Mouse (Mus musculus) retina, postnatal 7 days (tissue): Measurements from ENCODE around the gene Uqcc1.
"Not testable (repeated sequence)": the region's sequence is repeated elsewhere in the genome, so short reads cannot be mapped to it uniquely, and the experiment has no call there.

Source experiments
- DNase-seq: peaks from one replicate; pipeline ENCODE4 v3.0.0-alpha.2; 2012; ENCODE audit warnings: low read depth, low spot score

Gene Uqcc1

GRCm38 (mm10) chr2:155861581-155861980, 68.5 kb downstream of the Uqcc1 start:
- no peak for DNase-seq

DNA sequence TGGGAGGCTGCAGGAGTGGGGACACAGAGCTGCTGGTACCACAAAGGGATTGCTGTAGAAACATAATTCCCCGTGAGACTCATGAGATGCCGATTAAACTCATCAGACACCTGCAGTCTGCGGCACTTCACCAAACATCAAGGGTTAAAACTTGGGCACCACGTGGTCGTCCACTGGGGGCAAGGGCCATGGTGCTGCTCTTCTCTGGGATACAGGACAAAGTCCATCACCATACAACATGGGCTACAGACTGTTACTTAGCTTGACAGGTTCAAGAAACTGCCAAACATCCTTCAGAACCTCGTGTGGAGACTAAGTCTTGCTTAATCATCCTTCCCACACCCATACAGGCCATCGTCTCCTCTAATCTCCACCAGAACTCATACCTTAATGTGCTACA, 70.0 kb downstream of the Uqcc1 start:
- DNase-seq, result no peak

- DNase-seq, result no peak
These were observed 77.6 kb downstream of the Uqcc1 start for GRCm38 (mm10) chr2:155852536-155852935.

DNA sequence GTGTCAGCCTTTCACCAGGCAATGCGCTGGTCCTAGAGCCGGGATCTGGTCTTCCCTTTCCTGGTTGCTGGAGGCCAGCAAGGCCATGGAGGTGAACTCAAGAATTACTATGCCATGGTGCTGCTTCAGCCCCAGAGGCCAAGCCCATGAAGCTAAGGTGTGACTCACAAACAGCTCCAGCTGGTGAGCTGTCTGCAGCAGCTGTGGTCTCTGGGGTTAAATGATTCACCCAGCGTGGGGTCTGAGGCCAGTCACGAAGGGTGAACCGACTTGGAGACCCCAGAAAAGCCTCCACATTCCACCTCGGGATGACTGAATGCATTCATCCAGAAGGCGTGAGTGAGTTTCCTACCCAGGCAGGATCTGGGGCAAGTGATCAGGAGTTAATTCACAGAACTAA, 80.0 kb downstream of the Uqcc1 start:
- DNase-seq, result no peak

DNA sequence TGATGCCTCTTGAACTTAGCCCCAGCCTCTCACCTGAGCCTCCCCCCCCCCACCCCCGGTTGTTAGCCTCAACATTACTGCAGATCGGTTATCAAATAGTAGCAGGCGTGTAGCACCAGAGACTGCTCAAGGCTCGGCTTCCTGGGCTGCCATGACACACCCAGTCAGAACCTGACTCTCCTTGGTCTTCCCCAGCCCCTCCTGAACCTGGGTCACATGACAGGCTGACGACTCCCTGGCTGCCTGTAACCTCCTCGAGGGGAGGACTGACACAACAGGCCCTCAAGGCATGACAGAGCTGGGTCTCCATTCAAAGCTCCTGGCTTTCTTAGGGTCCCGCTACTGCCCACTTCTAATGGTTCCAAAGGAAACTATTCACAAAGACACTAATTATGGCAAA, 80.6 kb downstream of the Uqcc1 start:
- DNase-seq, result no peak

DNA sequence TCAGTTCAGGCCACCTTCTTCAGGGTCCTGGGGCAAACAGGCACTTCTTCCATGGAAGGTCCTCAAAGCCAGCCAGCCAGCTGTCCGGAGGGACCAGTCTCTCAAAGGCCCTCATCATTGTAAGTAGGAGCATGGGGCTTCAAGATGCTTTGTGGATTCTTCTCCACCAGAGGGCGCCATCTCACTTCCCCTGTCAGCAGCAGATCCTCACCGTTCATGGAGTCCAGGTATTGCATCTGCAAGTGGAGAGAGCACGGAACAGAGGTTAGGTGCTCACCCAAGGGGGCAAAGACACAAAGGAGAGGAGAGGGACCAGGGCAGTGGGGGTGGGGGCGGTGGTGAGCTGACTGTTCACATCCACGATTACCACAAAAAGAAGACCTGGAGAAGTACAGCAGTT, 81.8 kb downstream of the Uqcc1 start:
- DNase-seq, result peak; percentile 77

DNA sequence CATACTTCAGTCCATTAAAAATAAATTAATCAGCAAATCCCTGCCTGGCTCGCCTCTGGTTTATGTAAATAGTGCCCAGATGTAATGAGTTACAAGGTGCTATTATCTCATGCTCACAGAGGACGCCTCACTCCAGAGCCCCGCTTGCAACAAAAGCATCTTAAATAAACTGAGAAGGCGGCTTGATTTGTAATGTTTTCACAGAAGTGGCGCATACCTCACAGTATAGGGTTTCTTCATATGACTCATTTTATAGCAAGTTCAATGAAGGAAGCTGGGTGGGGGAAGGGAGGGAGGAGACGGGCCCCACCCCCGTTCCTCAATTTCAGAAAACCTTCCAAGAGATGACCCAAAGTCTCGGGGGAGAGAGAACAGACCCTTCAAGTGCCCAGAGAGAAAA, 83.2 kb downstream of the Uqcc1 start:
- no peak for DNase-seq

- DNase-seq, result no peak
These were observed 91.1 kb downstream of the Uqcc1 start for GRCm38 (mm10) chr2:155838961-155839360.

DNA sequence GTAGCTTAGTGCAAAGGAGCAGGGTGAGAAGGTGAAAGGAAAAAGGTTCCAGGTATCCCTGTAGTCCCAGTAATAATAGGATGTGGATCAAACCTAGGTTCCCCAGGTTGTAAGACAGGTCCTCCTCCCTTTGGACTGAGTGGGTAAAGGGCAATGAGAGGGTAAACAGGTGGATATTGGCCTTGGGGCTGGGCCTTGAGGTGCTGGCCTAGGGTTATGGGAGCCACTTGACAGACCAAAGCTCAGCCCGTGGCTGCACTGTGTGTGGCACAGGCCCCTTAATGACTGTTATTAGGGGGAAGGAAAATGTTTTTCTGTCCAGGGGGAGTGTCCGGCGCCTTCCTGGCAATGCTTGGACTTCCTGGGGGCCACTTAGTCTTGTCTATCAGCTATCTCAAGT, 92.1 kb downstream of the Uqcc1 start:
- DNase-seq, result no peak

GRCm38 (mm10) chr2:155834732-155835131, 95.4 kb downstream of the Uqcc1 start, which contains the start of gene Fam83c:
Fam83c (minus strand) TSS chr2:155834854.
- DNase-seq, result no peak

GRCm38 (mm10) chr2:155832087-155832486, 98.0 kb downstream of the Uqcc1 start:
- DNase-seq, result not testable (repeated sequence)

DNA sequence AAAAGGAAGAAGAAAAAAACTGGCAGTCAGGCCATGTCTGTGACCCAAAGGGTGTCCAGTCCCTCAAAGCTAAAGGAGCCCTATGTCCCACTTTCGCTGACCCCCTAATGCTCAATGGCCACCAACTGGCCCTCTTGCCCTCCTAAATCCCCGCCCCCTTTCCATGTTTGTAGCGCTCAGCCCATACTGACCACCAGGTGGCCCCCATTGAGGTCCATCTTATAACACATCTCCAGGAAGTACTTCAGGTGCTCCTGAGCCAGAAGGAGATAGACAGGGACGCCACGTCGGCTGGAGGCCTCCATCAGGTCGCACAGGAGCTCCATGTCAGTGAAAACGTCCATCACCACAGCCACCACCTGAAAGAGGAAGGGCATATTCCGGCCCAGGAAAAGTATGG, 98.8 kb downstream of the Uqcc1 start:
- DNase-seq, result no peak

- no peak for DNase-seq
These were observed 99.3 kb downstream of the Uqcc1 start for GRCm38 (mm10) chr2:155830841-155831240.

DNA sequence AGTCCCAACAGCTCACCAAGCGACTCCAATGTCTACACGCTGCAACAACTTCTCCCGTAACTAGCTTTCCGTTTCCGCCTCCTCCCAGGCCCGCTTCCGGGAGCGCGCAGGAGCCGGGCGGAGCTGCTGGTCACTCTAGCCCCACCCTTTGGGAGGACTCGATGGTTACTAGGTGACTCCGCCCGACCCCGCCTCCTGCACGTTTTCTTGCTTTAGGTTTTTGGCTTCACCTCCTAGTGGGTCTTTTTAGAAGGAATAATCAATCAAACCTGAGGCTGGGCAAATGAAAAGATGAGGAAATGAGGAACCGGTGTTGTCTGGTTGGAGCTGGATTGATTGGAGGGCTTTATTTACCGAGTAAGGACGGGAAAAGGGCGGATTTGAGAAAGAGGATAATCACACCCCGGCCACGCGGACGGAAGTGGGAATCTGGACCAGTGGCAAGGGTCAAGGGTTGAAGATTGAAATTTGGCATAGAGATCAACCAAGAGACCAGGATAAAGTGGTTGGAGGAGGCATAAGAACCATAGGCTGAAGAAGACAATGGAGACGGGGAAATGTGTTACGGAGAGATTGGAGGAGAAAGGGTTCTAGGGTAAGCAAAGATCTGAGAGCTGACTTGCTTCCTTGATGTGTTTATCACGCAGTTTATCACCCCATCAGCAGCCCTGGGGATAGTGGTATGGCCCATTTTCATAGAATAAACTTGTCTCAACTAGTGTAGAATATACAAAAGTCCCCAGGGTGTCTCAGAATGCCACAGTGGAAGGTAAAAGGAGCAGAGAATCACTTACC, 103.3 kb downstream of the Uqcc1 start, which contains the start of gene Eif6:
Gene Eif6 (minus strand): TSS at position 296 of the 795 bp plus-strand sequence.
- peak; percentile 74 for DNase-seq

DNA sequence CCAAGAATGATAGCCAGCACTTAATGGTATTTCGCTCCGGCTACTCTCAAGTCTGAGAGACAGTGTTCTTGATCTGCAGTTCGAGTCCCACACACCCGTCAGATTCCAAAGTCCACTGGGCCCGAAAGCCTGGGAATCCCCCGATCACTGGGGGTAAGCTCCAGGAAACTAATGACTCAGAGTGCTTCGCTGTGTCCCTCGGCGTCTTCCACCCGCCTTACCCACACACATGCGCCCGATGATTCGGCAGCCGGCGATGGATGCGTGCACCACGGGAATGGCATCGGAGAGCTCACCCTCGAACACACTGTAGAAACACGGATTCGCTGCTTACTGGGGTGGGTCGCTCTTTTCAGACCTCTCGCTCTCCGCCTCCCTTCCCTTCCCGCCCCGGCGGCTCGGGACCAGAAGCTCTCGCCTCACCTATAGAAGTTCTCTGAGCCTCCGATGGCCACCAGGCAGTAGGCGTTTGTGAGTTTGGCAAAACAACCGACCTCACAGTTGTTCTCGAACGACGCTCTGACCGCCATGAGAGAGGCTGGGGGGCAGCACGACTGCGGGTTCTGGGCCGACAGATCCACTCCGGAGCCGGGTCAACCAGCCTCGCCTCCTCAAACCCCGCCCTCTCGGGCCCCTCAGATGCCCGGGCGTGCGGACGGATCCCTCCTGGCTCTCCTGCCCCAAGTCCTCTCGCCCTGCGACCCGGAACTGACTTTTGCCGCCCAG, 104.0 kb downstream of the Uqcc1 start:
- DNase-seq, result no peak

GRCm38 (mm10) chr2:155823722-155824121, 106.4 kb downstream of the Uqcc1 start:
- no peak for DNase-seq

GRCm38 (mm10) chr2:155820779-155821178, 109.3 kb downstream of the Uqcc1 start:
- no peak for DNase-seq

DNA sequence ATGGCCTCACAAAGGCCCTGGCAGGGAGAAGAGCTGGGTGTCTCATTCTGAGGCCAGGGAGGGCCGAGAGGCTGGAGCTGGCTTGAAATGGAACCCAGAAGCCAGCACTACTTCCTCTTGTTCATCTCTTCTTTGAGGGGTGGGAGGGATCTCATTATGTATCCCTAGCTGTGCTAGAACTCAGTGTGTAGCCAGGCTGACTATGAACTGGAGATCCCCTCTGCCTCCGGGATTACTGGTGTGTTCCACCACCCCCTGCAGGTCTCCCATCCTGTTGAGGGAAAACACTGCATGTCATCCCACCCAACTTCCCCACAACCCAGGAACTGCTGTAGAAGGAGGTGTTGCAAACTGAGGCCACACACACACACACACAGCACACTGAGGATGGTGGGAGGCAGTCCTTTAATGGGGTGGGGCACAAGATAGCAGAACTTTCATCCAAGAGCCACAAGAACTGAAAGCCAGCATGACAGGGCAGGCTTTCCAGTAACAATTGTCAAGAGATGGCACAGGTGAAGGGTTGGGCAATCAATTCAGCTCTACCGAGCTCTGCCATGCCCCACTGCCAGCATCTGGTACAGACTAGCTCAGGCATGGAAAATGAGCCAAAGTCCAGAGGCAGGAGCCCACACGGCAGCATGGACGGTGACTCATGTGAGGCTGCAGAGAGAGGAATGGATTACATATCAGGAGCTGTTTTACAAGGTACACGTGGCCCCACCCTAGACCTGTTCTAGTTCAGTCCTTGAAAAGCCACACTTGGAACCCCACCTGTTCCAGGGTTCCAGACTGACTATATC, 110.5 kb downstream of the Uqcc1 start:
- no peak for DNase-seq

DNA sequence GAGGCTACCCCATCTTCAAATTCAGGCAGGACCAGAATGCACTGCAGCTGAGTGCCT, 110.9 kb downstream of the Uqcc1 start, which contains the start of gene BC029722:
Gene BC029722 (minus strand): TSS at position 35 of the 57 bp plus-strand sequence.
- DNase-seq, result no peak

- DNase-seq, result peak; percentile 72
These were observed 111.3 kb downstream of the Uqcc1 start for GRCm38 (mm10) chr2:155818596-155819391.

GRCm38 (mm10) chr2:155817301-155818245, 112.5 kb downstream of the Uqcc1 start:
- DNase-seq, result no peak
